Mouse (Mus musculus): ENCODE data around the gene Rnf10. TPM values are rescaled to one million over a fixed set of nuclear protein-coding genes. Genes with fewer than 3 reads are reported as not detected.

Rnf10 gene
- polyA plus RNA-seq, 2 experiments = 60.2 to 97.0 TPM

- H3K9me3 ChIP-seq (ENCODE audit: control insufficient read depth, low read length) = no peaks in the 10 kb centered on the region
- peaks cover 4 to 12% of the 10 kb centered on the region in 2 experiments; a peak in 3 of 4 replicates for H3K4me1 ChIP-seq (replicated peaks; ENCODE audit: control insufficient read depth in 2 of 2, insufficient read depth in 2 of 2, low read length in 1 of 2)
- peak overlapping the region; percentile 49 to 50 for H3K4me3 ChIP-seq (ENCODE audit: insufficient read depth in 1 of 2, low read depth in 2 of 2, low read length in 2 of 2)
- WGBS (ENCODE audit: insufficient replicate concordance) = under 1% methylated on average over 45 of the region's 45 CpGs
- TF ChIP-seq CTCF (IDR thresholded peaks at IDR 0.05; ENCODE audit: low read depth) (no peak), EP300 (IDR thresholded peaks at IDR 0.05; ENCODE audit: low read depth) (no peak)
- H3K27me3 ChIP-seq (ENCODE audit: control insufficient read depth, insufficient read depth, low read length) = peaks cover 19% of the 10 kb centered on the region
- peaks cover 7% of the 10 kb centered on the region for H3K36me3 ChIP-seq (replicated peaks; ENCODE audit: control insufficient read depth, insufficient read depth, low read depth)
- no peak overlapping the region for H3K27ac ChIP-seq
- ATAC-seq (ENCODE audit: insufficient read depth) (peak; percentile 7; the same call in 1 of the 2 replicates), DNase-seq (ENCODE audit: low read depth in 3 of 3, low spot score in 3 of 3) (no peak)
- H3K9ac ChIP-seq (replicated peaks) = peak overlapping the region; percentile 43
- peak overlapping the region; percentile 75 for H3K4me2 ChIP-seq (ENCODE audit: low read depth)
Observed at GRCm38 (mm10) chr5:115235323-115235771, 37.4 kb downstream of the Rnf10 start.

- no peak overlapping the region for H3K9ac ChIP-seq (replicated peaks)
- H3K9me3 ChIP-seq (ENCODE audit: control insufficient read depth, low read length) = no peaks in the 10 kb centered on the region
- peaks cover 4 to 12% of the 10 kb centered on the region in 2 experiments; a peak in 3 of 4 replicates for H3K4me1 ChIP-seq (replicated peaks; ENCODE audit: control insufficient read depth in 2 of 2, insufficient read depth in 2 of 2, low read length in 1 of 2)
- 68% methylated on average over 6 of the region's 6 CpGs for WGBS (ENCODE audit: insufficient replicate concordance)
- TF ChIP-seq EP300 (IDR thresholded peaks at IDR 0.05; ENCODE audit: low read depth) = no peak
- TF ChIP-seq CTCF (IDR thresholded peaks at IDR 0.05; ENCODE audit: low read depth) = no peak
- no peak for DNase-seq (ENCODE audit: low read depth in 3 of 3, low spot score in 3 of 3)
- H3K27me3 ChIP-seq (ENCODE audit: control insufficient read depth, insufficient read depth, low read length) = peaks cover 19% of the 10 kb centered on the region
- no peak overlapping the region for H3K4me3 ChIP-seq (ENCODE audit: insufficient read depth in 1 of 2, low read depth in 2 of 2, low read length in 2 of 2)
- no peak for ATAC-seq (ENCODE audit: insufficient read depth)
- no peaks in the 10 kb centered on the region; the same call in 1 of the 2 replicates for H3K36me3 ChIP-seq (replicated peaks; ENCODE audit: control insufficient read depth, insufficient read depth, low read depth)
- no peak overlapping the region for H3K4me2 ChIP-seq (ENCODE audit: low read depth)
- H3K27ac ChIP-seq = no peak overlapping the region
Observed at GRCm38 (mm10) chr5:115234519-115234918, 38.2 kb downstream of the Rnf10 start.

- ATAC-seq (ENCODE audit: insufficient read depth) (no peak), DNase-seq (ENCODE audit: low read depth in 3 of 3, low spot score in 3 of 3) (no peak)
- Histone ChIP-seq H3K36me3 (replicated peaks; ENCODE audit: control insufficient read depth, insufficient read depth, low read depth) (no peaks in the 10 kb centered on the region), H3K27ac (no peak overlapping the region), H3K27me3 (ENCODE audit: control insufficient read depth, insufficient read depth, low read length) (peaks cover 19% of the 10 kb centered on the region), H3K4me3 (ENCODE audit: insufficient read depth in 1 of 2, low read depth in 2 of 2, low read length in 2 of 2) (no peak overlapping the region), H3K9me3 (ENCODE audit: control insufficient read depth, low read length) (no peaks in the 10 kb centered on the region), H3K4me2 (ENCODE audit: low read depth) (no peak overlapping the region), H3K9ac (replicated peaks) (no peak overlapping the region), H3K4me1 (replicated peaks; ENCODE audit: control insufficient read depth in 2 of 2, insufficient read depth in 2 of 2, low read length in 1 of 2) (peaks cover 0 to 5% of the 10 kb centered on the region in 2 experiments; a peak in 1 of 4 replicates)
- no peak for TF ChIP-seq CTCF (IDR thresholded peaks at IDR 0.05; ENCODE audit: low read depth)
- no peak for TF ChIP-seq EP300 (IDR thresholded peaks at IDR 0.05; ENCODE audit: low read depth)
- WGBS (ENCODE audit: insufficient replicate concordance) = 80% methylated on average over 14 of the region's 14 CpGs
Observed at GRCm38 (mm10) chr5:115233031-115233780, 39.5 kb downstream of the Rnf10 start.

GRCm38 (mm10) chr5:115232516-115232915 is 40.2 kb downstream of the Rnf10 start:
- peaks cover 0 to 5% of the 10 kb centered on the region in 2 experiments; a peak in 1 of 4 replicates for H3K4me1 ChIP-seq (replicated peaks; ENCODE audit: control insufficient read depth in 2 of 2, insufficient read depth in 2 of 2, low read length in 1 of 2)

GRCm38 (mm10) chr5:115231552-115232120 is 41.1 kb downstream of the Rnf10 start:
- H3K4me1 ChIP-seq (replicated peaks; ENCODE audit: control insufficient read depth in 2 of 2, insufficient read depth in 2 of 2, low read length in 1 of 2) = peaks cover 0 to 3% of the 10 kb centered on the region in 2 experiments; a peak in 1 of 4 replicates
- no peak overlapping the region for H3K4me2 ChIP-seq (ENCODE audit: low read depth)
- no peak overlapping the region for H3K4me3 ChIP-seq (ENCODE audit: insufficient read depth in 1 of 2, low read depth in 2 of 2, low read length in 2 of 2)
- H3K27ac ChIP-seq = no peak overlapping the region
- TF ChIP-seq EP300 (IDR thresholded peaks at IDR 0.05; ENCODE audit: low read depth) (no peak), CTCF (IDR thresholded peaks at IDR 0.05; ENCODE audit: low read depth) (no peak)
- no peaks in the 10 kb centered on the region for H3K9me3 ChIP-seq (ENCODE audit: control insufficient read depth, low read length)
- WGBS (ENCODE audit: insufficient replicate concordance) = 37% methylated on average over 16 of the region's 16 CpGs
- ATAC-seq (ENCODE audit: insufficient read depth) (no peak), DNase-seq (ENCODE audit: low read depth in 3 of 3, low spot score in 3 of 3) (no peak)
- no peak overlapping the region for H3K9ac ChIP-seq (replicated peaks)
- H3K36me3 ChIP-seq (replicated peaks; ENCODE audit: control insufficient read depth, insufficient read depth, low read depth) = no peaks in the 10 kb centered on the region
- peaks cover 19% of the 10 kb centered on the region for H3K27me3 ChIP-seq (ENCODE audit: control insufficient read depth, insufficient read depth, low read length)

More at GRCm38 (mm10) chr5:115232516-115232915, 40.2 kb downstream of the Rnf10 start:
- no peaks in the 10 kb centered on the region for H3K36me3 ChIP-seq (replicated peaks; ENCODE audit: control insufficient read depth, insufficient read depth, low read depth)
- H3K9ac ChIP-seq (replicated peaks) = no peak overlapping the region
- H3K27me3 ChIP-seq (ENCODE audit: control insufficient read depth, insufficient read depth, low read length) = peaks cover 19% of the 10 kb centered on the region
- H3K27ac ChIP-seq = no peak overlapping the region
- TF ChIP-seq EP300 (IDR thresholded peaks at IDR 0.05; ENCODE audit: low read depth) (no peak), CTCF (IDR thresholded peaks at IDR 0.05; ENCODE audit: low read depth) (no peak)
- DNase-seq (ENCODE audit: low read depth in 3 of 3, low spot score in 3 of 3) (no peak), ATAC-seq (ENCODE audit: insufficient read depth) (no peak)
- no peaks in the 10 kb centered on the region for H3K9me3 ChIP-seq (ENCODE audit: control insufficient read depth, low read length)
- WGBS (ENCODE audit: insufficient replicate concordance) = 55% methylated on average over 6 of the region's 6 CpGs
- H3K4me2 ChIP-seq (ENCODE audit: low read depth) = no peak overlapping the region
- H3K4me3 ChIP-seq (ENCODE audit: insufficient read depth in 1 of 2, low read depth in 2 of 2, low read length in 2 of 2) = no peak overlapping the region

All from liver, embryonic 14.5 days (tissue).